Mouse (Mus musculus) liver, adult 2 months (tissue): Measurements from ENCODE around the gene Ppp1r14a. TPM values are rescaled to one million over a fixed set of nuclear protein-coding genes. Genes with fewer than 3 reads are reported as not detected.

ENCODE experiments used
- DNase-seq: peaks from one replicate; pipeline ENCODE4 v3.0.0-alpha.2; 2011; ENCODE audit warnings: low read depth, low spot score; ENCODE audit errors: extremely low read depth
- H3K27ac ChIP-seq: fragments of 200-500 bp; replicated peaks from 2 replicates; pipeline ENCODE4 v1.5.1; 2012; ENCODE audit warnings: low read depth, mild to moderate bottlenecking, control low read depth, inconsistent platforms, low read length; ENCODE audit not compliant: insufficient read depth
- H3K27me3 ChIP-seq: fragments of 200-500 bp; 2 replicates; pipeline ENCODE4 v1.6.1; 2012; ENCODE audit warnings: mild to moderate bottlenecking, moderate library complexity, low read length, inconsistent platforms; ENCODE audit not compliant: control insufficient read depth, insufficient read depth
- H3K36me3 ChIP-seq: fragments of 200-500 bp; 2 replicates; pipeline ENCODE4 v1.6.1; 2012; ENCODE audit warnings: low read length, inconsistent platforms; ENCODE audit not compliant: control insufficient read depth, insufficient read depth
- H3K4me1 ChIP-seq: fragments of 200-500 bp; 2 replicates; pipeline ENCODE4 v1.6.1; 2011; ENCODE audit warnings: low read length; ENCODE audit not compliant: control insufficient read depth, insufficient read depth
- H3K4me3 ChIP-seq: fragments of 200-500 bp; 2 replicates; pipeline ENCODE4 v1.5.1; 2011; ENCODE audit warnings: low read depth, mild to moderate bottlenecking, control low read depth, low read length, moderate library complexity; ENCODE audit not compliant: insufficient read depth
- H3K79me2 ChIP-seq: fragments of 200-500 bp; 2 replicates; pipeline ENCODE4 v1.6.1; 2012; ENCODE audit warnings: inconsistent platforms, mild to moderate bottlenecking, low read length, moderate library complexity; ENCODE audit not compliant: control insufficient read depth, insufficient read depth
- H3K9ac ChIP-seq: fragments of 200-500 bp; 2 replicates; pipeline ENCODE4 v1.6.1; 2012; ENCODE audit warnings: low read depth, mild to moderate bottlenecking, control low read depth, inconsistent platforms, low read length
- CTCF ChIP-seq: fragments of 200-500 bp; IDR thresholded peaks from 2 replicates; pipeline ENCODE4 v1.5.1; 2011; ENCODE audit warnings: low read depth, low read length, control low read depth
- POLR2A ChIP-seq: fragments of 200-500 bp; IDR thresholded peaks from 2 replicates; pipeline ENCODE4 v1.6.1; 2011; ENCODE audit warnings: low read length, control low read depth; ENCODE audit not compliant: insufficient read depth; ENCODE audit errors: extremely low read depth
- WGBS: fragments of 180-500 bp; shearing (Covaris S2); methylation state at CpG from one replicate; pipeline ENCODE4 v1.1.7; 2018; 5-methylcytosine and 5-hydroxymethylcytosine counted together
- polyA plus RNA-seq: library from polyadenylated mRNA; depleted of rRNA; stranded (reverse); fragments of >200 nt; gene quantifications from 2 replicates; pipeline ENCODE4 v1.2.3, GENCODE M21; 2012
- total RNA-seq: library from RNA; depleted of rRNA; stranded (reverse); fragments of >200 nt; gene quantifications from 2 replicates; pipeline ENCODE4 v1.2.3, GENCODE M21; 2014

Ppp1r14a gene
- total and polyA plus RNA-seq, 2 experiments, result 1.0 to 5.0 TPM

DNA sequence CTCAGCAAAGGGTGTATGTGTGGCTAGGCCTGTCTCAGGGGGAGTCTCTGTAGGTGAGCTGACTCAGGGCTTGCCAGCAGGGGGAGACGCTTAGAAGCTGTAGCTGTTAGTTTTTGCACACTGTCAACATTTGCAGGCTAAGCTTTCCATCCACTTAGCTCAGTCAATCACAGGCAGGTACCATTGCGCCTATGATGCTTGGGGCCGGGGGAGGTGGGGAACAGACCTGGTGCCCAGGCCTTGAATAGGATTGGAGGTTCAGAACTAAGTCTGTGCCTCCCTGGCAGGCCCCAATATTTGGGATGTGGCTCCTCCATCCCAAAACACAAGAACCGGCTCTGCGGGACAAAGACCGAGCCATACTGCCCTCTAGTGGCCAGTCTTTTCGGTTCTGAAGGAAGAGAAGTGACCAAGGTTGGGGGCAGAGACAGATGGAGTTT, 12.0 kb downstream of the Ppp1r14a start:
- peaks cover 16% of the 10 kb centered on the region for H3K27me3 ChIP-seq
- H3K79me2 ChIP-seq, result no peaks in the 10 kb centered on the region
- H3K9ac ChIP-seq, result no peak overlapping the region
- no peaks in the 10 kb centered on the region for H3K36me3 ChIP-seq
- no peak overlapping the region for H3K4me3 ChIP-seq
- WGBS, result 8% methylated on average over 7 of the region's 7 CpGs
- no peak overlapping the region for H3K27ac ChIP-seq
- TF ChIP-seq CTCF (peak; percentile 76), POLR2A (no peak)
- H3K4me1 ChIP-seq, result no peaks in the 10 kb centered on the region
- DNase-seq, result peak; percentile 37

DNA sequence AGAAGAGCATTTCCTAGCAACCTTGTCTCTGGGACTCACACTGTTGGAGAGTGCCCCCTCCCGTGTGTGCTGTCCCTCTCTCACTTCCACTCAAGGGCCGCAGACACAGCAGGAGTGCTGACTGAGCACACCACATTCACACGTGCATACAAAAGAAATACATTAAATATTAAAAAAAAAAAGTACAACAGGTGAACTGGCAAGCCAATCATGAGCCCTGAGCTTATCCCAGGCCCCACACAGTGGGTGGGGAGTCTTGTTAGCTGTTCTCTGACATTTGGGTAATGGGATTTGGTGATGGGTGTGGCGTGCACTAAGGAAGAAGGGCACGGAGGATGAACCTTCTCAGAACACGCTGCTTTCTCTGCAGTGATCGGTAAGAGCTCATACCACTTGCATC, 13.5 kb downstream of the Ppp1r14a start:
- H3K9ac ChIP-seq, result no peak overlapping the region
- no peak for TF ChIP-seq POLR2A
- TF ChIP-seq CTCF, result no peak
- no peak overlapping the region for H3K4me3 ChIP-seq
- H3K27me3 ChIP-seq, result peaks cover 16% of the 10 kb centered on the region
- H3K79me2 ChIP-seq, result no peaks in the 10 kb centered on the region
- no peak overlapping the region for H3K27ac ChIP-seq
- WGBS, result 59% methylated on average over 7 of the region's 7 CpGs
- H3K36me3 ChIP-seq, result no peaks in the 10 kb centered on the region
- peaks cover 5% of the 10 kb centered on the region; the same call in 1 of the 2 replicates for H3K4me1 ChIP-seq
- DNase-seq, result no peak

DNA sequence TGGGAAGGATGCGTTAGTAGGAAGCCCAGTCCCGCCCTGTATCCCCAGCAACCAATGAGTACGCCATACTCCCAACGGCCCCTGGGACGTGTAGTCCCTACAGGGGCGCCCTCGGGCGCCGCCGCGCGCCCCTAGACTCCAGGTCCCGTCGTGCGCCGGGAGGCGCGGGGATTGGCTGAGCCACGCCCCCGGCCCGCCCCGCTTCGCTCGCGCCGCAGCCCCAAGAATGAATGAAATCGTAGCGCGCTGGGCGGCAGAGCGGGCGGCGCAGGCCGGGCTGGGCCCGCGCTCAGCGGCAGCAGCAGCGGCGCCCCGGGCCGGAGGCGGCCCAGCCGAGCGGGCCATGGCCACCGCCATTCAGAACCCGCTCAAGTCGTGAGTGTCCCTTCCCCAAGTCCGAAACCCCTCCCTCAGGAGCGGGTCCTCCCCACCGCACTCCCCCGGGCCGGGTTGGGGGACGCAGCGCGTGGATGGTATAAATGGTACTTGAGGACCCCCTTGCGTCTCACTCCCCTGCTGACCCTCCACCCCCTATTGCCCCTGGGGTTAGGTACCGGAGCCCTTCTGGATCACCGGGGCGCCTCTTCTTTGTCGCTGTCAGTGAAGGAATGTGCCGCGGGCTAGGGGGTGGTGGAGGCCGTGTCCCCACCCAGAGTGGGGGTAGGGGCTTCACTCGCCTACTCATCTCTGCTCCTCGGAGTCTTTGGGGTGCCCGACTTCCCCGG, 14.8 kb downstream of the Ppp1r14a start, which contains the start of gene Dpf1:
TSS of gene Dpf1 (plus strand) at position 214 of the 725 bp plus-strand sequence.
- Histone ChIP-seq H3K9ac (no peak within 1 kb of the TSS), H3K27ac (no peak within 1 kb of the TSS), H3K36me3 (no peaks in the 10 kb centered on the region), H3K79me2 (no peaks in the 10 kb centered on the region), H3K4me3 (no peak within 1 kb of the TSS; the same call in 1 of the 2 replicates), H3K4me1 (peaks cover 6% of the 10 kb centered on the region; the same call in 1 of the 2 replicates), H3K27me3 (peaks cover 16% of the 10 kb centered on the region)
- TF ChIP-seq CTCF, result no peak
- peak; percentile 26 for DNase-seq
- 2% methylated on average over 66 of the region's 67 CpGs for WGBS

DNA sequence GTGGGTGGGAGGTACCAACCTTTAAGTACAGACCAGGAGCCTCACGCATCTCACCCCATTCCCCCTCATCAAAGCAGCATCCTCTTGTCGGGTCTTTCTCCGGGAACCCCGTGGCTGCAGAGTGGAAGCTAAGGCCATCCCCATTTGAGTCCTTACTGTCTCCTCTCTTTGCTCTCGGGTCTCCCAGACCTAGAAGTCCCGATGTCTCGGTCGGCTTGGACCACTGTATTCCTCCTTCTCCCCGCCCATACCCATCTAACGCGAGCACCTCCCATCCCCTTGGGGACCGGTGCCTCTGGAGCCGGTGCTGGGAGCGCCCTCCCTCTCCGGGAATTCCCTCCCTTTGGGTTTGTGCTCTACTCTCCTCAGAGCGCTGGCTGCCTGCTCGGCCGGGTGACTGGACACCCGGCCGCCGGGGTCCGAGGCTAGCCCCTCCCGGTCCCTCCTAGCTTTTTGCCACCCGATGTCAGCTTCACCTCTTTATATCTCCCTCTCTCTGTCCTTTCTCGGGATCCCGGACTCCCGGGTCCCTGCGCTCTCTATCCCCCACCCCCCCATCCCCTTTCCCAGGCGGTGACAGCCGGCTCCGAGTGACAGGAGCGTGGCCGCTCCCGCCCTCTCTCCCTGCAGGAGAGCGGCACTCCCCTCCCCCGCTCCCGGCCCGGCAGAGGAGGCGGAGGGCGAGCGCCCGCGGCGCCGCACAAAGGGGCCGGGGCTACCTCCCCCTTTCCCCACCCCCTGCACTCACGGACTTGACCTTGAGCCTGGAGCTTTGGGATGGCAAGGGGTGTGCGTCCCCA, 15.6 kb downstream of the Ppp1r14a start:
- no peak for TF ChIP-seq POLR2A
- TF ChIP-seq CTCF, result no peak
- DNase-seq, result no peak
- H3K79me2 ChIP-seq, result no peaks in the 10 kb centered on the region
- H3K27me3 ChIP-seq, result peaks cover 16% of the 10 kb centered on the region
- no peaks in the 10 kb centered on the region for H3K36me3 ChIP-seq
- no peak overlapping the region for H3K9ac ChIP-seq
- 5% methylated on average over 47 of the region's 48 CpGs for WGBS
- no peak overlapping the region for H3K27ac ChIP-seq
- H3K4me1 ChIP-seq, result peaks cover 9% of the 10 kb centered on the region
- H3K4me3 ChIP-seq, result no peak overlapping the region

DNA sequence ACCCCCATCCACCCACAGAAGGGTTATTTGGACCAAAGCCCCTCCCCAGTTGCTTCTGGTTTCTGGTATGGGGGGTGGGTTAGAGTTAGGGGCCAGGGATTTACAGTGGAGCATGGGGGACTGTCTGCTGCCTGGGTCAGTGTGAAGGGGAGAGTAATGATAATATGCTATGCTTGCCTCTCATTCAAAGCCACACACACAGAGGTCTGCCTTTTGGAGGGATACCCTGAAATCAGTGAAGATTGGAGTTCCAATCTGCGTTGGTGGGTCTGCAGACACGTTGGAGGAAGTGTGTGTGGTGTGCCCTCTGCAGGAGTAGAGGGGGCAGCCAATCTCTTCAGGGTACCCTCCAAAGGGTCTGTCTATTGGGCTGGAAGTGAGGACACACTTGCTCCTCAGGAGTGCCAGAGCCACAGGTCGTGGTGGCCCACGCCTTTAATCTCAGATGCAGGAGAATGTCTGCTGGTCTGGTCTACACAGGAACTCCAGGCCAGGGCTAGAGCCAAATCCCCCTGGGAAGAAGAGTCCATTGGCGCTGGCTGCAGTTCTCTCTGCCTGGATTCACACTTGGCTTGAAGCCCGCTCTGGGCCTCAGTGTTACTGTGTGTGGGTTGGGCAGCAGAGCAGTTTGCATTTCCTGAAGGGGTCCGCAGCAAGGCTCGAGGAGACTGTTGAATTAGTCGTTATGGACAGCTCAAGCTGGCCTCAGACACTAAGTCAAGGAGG, 16.3 kb downstream of the Ppp1r14a start:
- 63% methylated on average over 9 of the region's 9 CpGs for WGBS
- H3K4me3 ChIP-seq, result no peak overlapping the region
- TF ChIP-seq POLR2A, result no peak
- no peak for TF ChIP-seq CTCF
- peaks cover 16% of the 10 kb centered on the region for H3K27me3 ChIP-seq
- H3K9ac ChIP-seq, result no peak overlapping the region
- H3K36me3 ChIP-seq, result no peaks in the 10 kb centered on the region
- no peak overlapping the region for H3K27ac ChIP-seq
- no peak for DNase-seq
- no peaks in the 10 kb centered on the region for H3K79me2 ChIP-seq
- peaks cover 9% of the 10 kb centered on the region for H3K4me1 ChIP-seq
